Mouse (Mus musculus) brain, embryonic 14.5 days (tissue): ENCODE measurements around the gene Ppp1r37. TPM values are rescaled to one million over a fixed set of nuclear protein-coding genes. Genes with fewer than 3 reads are reported as not detected.

Experiments used
- DNase-seq: peaks from one replicate; pipeline ENCODE4 v3.0.0-alpha.2; 2011; ENCODE audit warnings: low read depth
- CTCF ChIP-seq: fragments of 200-500 bp; IDR thresholded peaks from 2 replicates; pipeline ENCODE4 v1.5.1; 2012; ENCODE audit warnings: inconsistent platforms, mild to moderate bottlenecking, moderate library complexity, borderline replicate concordance; ENCODE audit not compliant: insufficient read depth, insufficient read length; ENCODE audit errors: extremely low read depth
- POLR2A ChIP-seq: fragments of 200-500 bp; IDR thresholded peaks from 2 replicates; pipeline ENCODE4 v1.6.1; 2012; ENCODE audit warnings: mild to moderate bottlenecking, inconsistent platforms, borderline replicate concordance; ENCODE audit not compliant: poor library complexity, insufficient read depth, insufficient read length, severe bottlenecking; ENCODE audit errors: extremely low read depth
- polyA plus RNA-seq: library from polyadenylated mRNA; depleted of rRNA; stranded (reverse); fragments of >200 nt; gene quantifications from 2 replicates; pipeline ENCODE4 v1.2.3, GENCODE M21; 2012

The Ppp1r37 gene
- polyA plus RNA-seq, 1 experiment: 116 TPM

GRCm38 (mm10) chr7:19551634-19552033 lies 11.2 kb downstream of the Ppp1r37 start:
- TF ChIP-seq CTCF (no peak), POLR2A (no peak)
- DNase-seq: no peak

- TF ChIP-seq CTCF: no peak
- TF ChIP-seq POLR2A: no peak
- no peak for DNase-seq
Observed at GRCm38 (mm10) chr7:19549394-19549793, 13.5 kb downstream of the Ppp1r37 start.

- no peak for TF ChIP-seq POLR2A
- TF ChIP-seq CTCF: no peak
Observed at GRCm38 (mm10) chr7:19547344-19547969, 15.4 kb downstream of the Ppp1r37 start.

GRCm38 (mm10) chr7:19546007-19546406 lies 16.9 kb downstream of the Ppp1r37 start:
- TF ChIP-seq CTCF: no peak
- TF ChIP-seq POLR2A: no peak
- no peak for DNase-seq

More at GRCm38 (mm10) chr7:19547344-19547969, 15.4 kb downstream of the Ppp1r37 start:
- DNase-seq: no peak

- no peak for DNase-seq
- TF ChIP-seq POLR2A (no peak), CTCF (peak; percentile 52; the same call in 1 of the 2 replicates)
Observed at GRCm38 (mm10) chr7:19543584-19543983, 19.3 kb downstream of the Ppp1r37 start.

- peak; percentile 91 for DNase-seq
- no peak for TF ChIP-seq POLR2A
- TF ChIP-seq CTCF: no peak
Observed at GRCm38 (mm10) chr7:19542155-19542691, 20.7 kb downstream of the Ppp1r37 start.

GRCm38 (mm10) chr7:19541681-19542154 lies 21.2 kb downstream of the Ppp1r37 start:
- TF ChIP-seq POLR2A (no peak), CTCF (no peak)
- DNase-seq: no peak

- TF ChIP-seq POLR2A (no peak), CTCF (no peak)
Observed at GRCm38 (mm10) chr7:19540771-19541566, 21.9 kb downstream of the Ppp1r37 start.

GRCm38 (mm10) chr7:19534676-19535075 lies 28.2 kb downstream of the Ppp1r37 start:
- DNase-seq: no peak
- TF ChIP-seq CTCF: no peak
- TF ChIP-seq POLR2A: no peak

More at GRCm38 (mm10) chr7:19540771-19541566, 21.9 kb downstream of the Ppp1r37 start:
- no peak for DNase-seq

- DNase-seq: no peak
- TF ChIP-seq POLR2A (no peak), CTCF (no peak)
Observed at GRCm38 (mm10) chr7:19532240-19532639, 30.6 kb downstream of the Ppp1r37 start.

GRCm38 (mm10) chr7:19531077-19531476 lies 31.8 kb downstream of the Ppp1r37 start:
- DNase-seq: no peak
- no peak for TF ChIP-seq CTCF
- TF ChIP-seq POLR2A: no peak
